Mouse (Mus musculus) forebrain, postnatal 0 days (tissue): ENCODE data around the gene Cdip1. TPM values are rescaled to one million over a fixed set of nuclear protein-coding genes. Genes with fewer than 3 reads are reported as not detected.
"Not testable (repeated sequence)": the region's sequence is repeated elsewhere in the genome, so short reads cannot be mapped to it uniquely, and the experiment has no call there.

Experiments
- ATAC-seq: fragments of 200-750 bp; cut with Nextera tagmentation; 2 replicates; pipeline ENCODE4 v1.8.0; 2017; ENCODE audit warnings: mild to moderate bottlenecking, moderate library complexity
- DNase-seq: peaks from one replicate; pipeline ENCODE4 v3.0.0-alpha.2; 2015
- H3K27ac ChIP-seq: fragments of 300-500 bp; sonication (generic); 2 replicates; pipeline ENCODE4 v1.5.1; 2014; ENCODE audit warnings: low read depth, mild to moderate bottlenecking, antibody characterized with exemption, low read length, moderate library complexity, mixed read lengths
- H3K27me3 ChIP-seq: fragments of 300-500 bp; sonication (generic); 2 replicates; pipeline ENCODE4 v1.6.1; 2014; ENCODE audit warnings: mild to moderate bottlenecking, low read length, mixed read lengths; ENCODE audit not compliant: insufficient read depth
- H3K36me3 ChIP-seq: fragments of 300-500 bp; sonication (generic); 2 replicates; pipeline ENCODE4 v1.6.1; 2014; ENCODE audit warnings: mild to moderate bottlenecking, moderate library complexity; ENCODE audit not compliant: insufficient read depth
- H3K4me1 ChIP-seq: fragments of 300-500 bp; sonication (generic); 2 replicates; pipeline ENCODE4 v1.6.1; 2014; ENCODE audit warnings: antibody characterized with exemption; ENCODE audit not compliant: insufficient read depth
- H3K4me2 ChIP-seq: fragments of 300-500 bp; sonication (generic); 2 replicates; pipeline ENCODE4 v1.6.1; 2014; ENCODE audit warnings: low read depth, mild to moderate bottlenecking, moderate library complexity
- H3K4me3 ChIP-seq: fragments of 300-500 bp; sonication (generic); 2 replicates; pipeline ENCODE4 v1.5.1; 2014; ENCODE audit warnings: low read depth, low read length, mixed read lengths
- H3K9ac ChIP-seq: fragments of 300-500 bp; sonication (generic); 2 replicates; pipeline ENCODE4 v1.6.1; 2014; ENCODE audit warnings: mild to moderate bottlenecking
- H3K9me3 ChIP-seq: fragments of 300-500 bp; sonication (generic); 2 replicates; pipeline ENCODE4 v1.6.1; 2016; ENCODE audit warnings: low read length
- CTCF ChIP-seq: sonication (generic); IDR thresholded peaks from 2 replicates; pipeline ENCODE4 v1.5.1; 2016; ENCODE audit warnings: antibody characterized with exemption, control low read depth, low read depth
- WGBS: fragments of 180-500 bp; shearing (Covaris S2); extraction: QIAGEN DNeasy Blood & Tissue Kit; methylation state at CpG from one replicate; pipeline ENCODE4 v1.1.7; 2014; 5-methylcytosine and 5-hydroxymethylcytosine counted together
- polyA plus RNA-seq: library from polyadenylated mRNA; unstranded; fragments of >200 nt; fragmentation: Nextera tagmentation; extraction: Ambion mirVana; gene quantifications from 2 replicates; pipeline ENCODE4 v1.2.1, GENCODE M21; 2015
- total RNA-seq: library from RNA; depleted of rRNA; stranded (reverse); fragments of >200 nt; gene quantifications from 2 replicates; pipeline ENCODE4 v1.2.3, GENCODE M21; 2014

Gene Cdip1
- total and polyA plus RNA-seq, 2 experiments from 2014 or later = 99.0 to 115 TPM

DNA sequence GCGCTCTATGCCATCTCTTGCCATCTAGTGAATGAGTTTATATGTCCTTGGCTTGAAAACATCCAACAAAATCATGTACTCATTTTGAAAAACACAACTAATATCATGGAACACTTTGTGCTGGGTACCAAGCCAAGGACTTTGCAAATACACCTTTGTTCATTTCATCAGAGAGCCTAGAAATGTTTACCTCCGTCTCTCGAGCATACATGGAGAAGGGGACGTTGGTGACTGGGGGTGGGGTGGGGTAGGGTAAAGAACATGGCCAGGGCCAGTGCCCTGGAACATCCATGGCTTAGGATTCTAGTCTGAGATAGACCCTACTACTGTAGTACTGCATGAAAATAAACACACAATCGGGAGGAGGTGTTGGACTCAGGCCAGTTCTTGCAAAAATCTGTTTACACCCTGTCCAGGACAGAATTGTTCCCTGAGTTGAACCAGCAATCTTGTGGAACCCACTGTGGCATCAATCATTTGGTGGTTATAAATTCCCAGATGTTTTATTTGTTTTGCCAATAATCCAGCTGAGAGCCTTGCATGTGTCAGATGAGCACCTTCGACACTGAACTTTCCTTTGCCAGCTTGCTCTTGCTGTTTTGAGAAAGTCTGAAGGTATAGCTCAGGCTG, 39.3 kb upstream of the Cdip1 start:
- Histone ChIP-seq H3K4me1 (no peaks in the 10 kb centered on the region), H3K27ac (no peak overlapping the region), H3K9ac (no peak overlapping the region), H3K4me2 (no peak overlapping the region), H3K4me3 (no peak overlapping the region), H3K36me3 (no peaks in the 10 kb centered on the region), H3K9me3 (no peaks in the 10 kb centered on the region), H3K27me3 (no peaks in the 10 kb centered on the region)
- no peak for TF ChIP-seq CTCF
- WGBS = 81% methylated on average over 6 of the region's 6 CpGs
- ATAC-seq = no peak
- DNase-seq = no peak

GRCm38 (mm10) chr16:4827639-4828038, 37.5 kb upstream of the Cdip1 start:
- WGBS = 91% methylated on average over 5 of the region's 5 CpGs
- no peak for TF ChIP-seq CTCF
- Histone ChIP-seq H3K9ac (no peak overlapping the region), H3K4me3 (no peak overlapping the region), H3K4me2 (no peak overlapping the region), H3K27ac (no peak overlapping the region), H3K4me1 (no peaks in the 10 kb centered on the region), H3K36me3 (no peaks in the 10 kb centered on the region), H3K9me3 (no peaks in the 10 kb centered on the region), H3K27me3 (no peaks in the 10 kb centered on the region)
- DNase-seq (no peak), ATAC-seq (no peak)

- 81% methylated on average over 5 of the region's 5 CpGs for WGBS
- H3K27ac ChIP-seq, H3K9ac ChIP-seq, ATAC-seq, H3K27me3 ChIP-seq, H3K36me3 ChIP-seq, H3K4me3 ChIP-seq, H3K4me1 ChIP-seq, H3K4me2 ChIP-seq, H3K9me3 ChIP-seq, DNase-seq: not testable (repeated sequence)
Measured at GRCm38 (mm10) chr16:4824466-4824865, 34.4 kb upstream of the Cdip1 start.

- no peaks in the 10 kb centered on the region for H3K36me3 ChIP-seq
- no peak overlapping the region for H3K27ac ChIP-seq
- no peak overlapping the region for H3K4me2 ChIP-seq
- H3K9me3 ChIP-seq = no peaks in the 10 kb centered on the region
- 85% methylated on average over 3 of the region's 3 CpGs for WGBS
- no peaks in the 10 kb centered on the region for H3K4me1 ChIP-seq
- no peak for DNase-seq
- H3K27me3 ChIP-seq = no peaks in the 10 kb centered on the region
- ATAC-seq = no peak
- no peak overlapping the region for H3K4me3 ChIP-seq
- H3K9ac ChIP-seq = no peak overlapping the region
- TF ChIP-seq CTCF = no peak
Measured at GRCm38 (mm10) chr16:4818349-4818748, 28.3 kb upstream of the Cdip1 start.

GRCm38 (mm10) chr16:4796631-4797030, 6.5 kb upstream of the Cdip1 start:
- H3K4me2 ChIP-seq = no peak overlapping the region
- H3K4me1 ChIP-seq = no peaks in the 10 kb centered on the region
- no peaks in the 10 kb centered on the region for H3K36me3 ChIP-seq
- no peak overlapping the region for H3K9ac ChIP-seq
- H3K9me3 ChIP-seq = no peaks in the 10 kb centered on the region
- TF ChIP-seq CTCF = no peak
- no peaks in the 10 kb centered on the region for H3K27me3 ChIP-seq
- WGBS = 79% methylated on average over 4 of the region's 4 CpGs
- DNase-seq = no peak
- ATAC-seq = no peak
- no peak overlapping the region for H3K27ac ChIP-seq
- H3K4me3 ChIP-seq = no peak overlapping the region

DNA sequence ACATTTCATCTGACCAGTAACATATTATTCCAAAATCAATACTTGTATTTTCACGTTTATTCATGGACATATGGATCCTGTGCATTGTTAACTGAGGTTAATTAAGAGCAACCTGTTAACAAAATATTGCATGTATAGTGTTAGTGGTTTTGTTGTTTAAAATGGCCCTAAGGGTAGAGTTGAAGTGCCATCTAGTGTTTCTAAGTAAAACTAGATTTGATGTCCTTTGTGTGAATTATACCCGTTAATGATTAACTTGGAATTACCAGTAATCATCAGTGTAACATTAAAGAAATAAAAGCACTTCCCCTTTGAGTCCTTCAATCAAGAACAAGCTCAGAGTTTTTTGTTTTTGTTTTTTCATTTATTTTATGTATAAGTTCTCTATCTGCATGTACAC, 1.2 kb upstream of the Cdip1 start:
- Histone ChIP-seq H3K4me2 (no peak overlapping the region), H3K9me3 (no peaks in the 10 kb centered on the region), H3K4me1 (peaks cover 16% of the 10 kb centered on the region; the same call in 1 of the 2 replicates), H3K27me3 (no peaks in the 10 kb centered on the region), H3K27ac (no peak overlapping the region), H3K36me3 (no peaks in the 10 kb centered on the region), H3K4me3 (no peak overlapping the region), H3K9ac (no peak overlapping the region)
- 44% methylated on average over 2 of the region's 2 CpGs for WGBS
- no peak for DNase-seq
- no peak for ATAC-seq
- TF ChIP-seq CTCF = peak; percentile 40

- H3K4me1 ChIP-seq = peaks cover 18% of the 10 kb centered on the region
- DNase-seq = no peak
Measured at GRCm38 (mm10) chr16:4789311-4789768, 752 bp downstream of the Cdip1 start.

More at GRCm38 (mm10) chr16:4789311-4789768, 752 bp downstream of the Cdip1 start:
- Histone ChIP-seq H3K4me3 (peak overlapping the region; percentile 71), H3K4me2 (peak overlapping the region; percentile 77), H3K27ac (peak overlapping the region; percentile 96), H3K36me3 (no peaks in the 10 kb centered on the region), H3K9me3 (no peaks in the 10 kb centered on the region), H3K27me3 (no peaks in the 10 kb centered on the region), H3K9ac (peak overlapping the region; percentile 90)
- ATAC-seq = peak; percentile 46
- no peak for TF ChIP-seq CTCF
- WGBS = under 1% methylated on average over 29 of the region's 29 CpGs
